Mouse (Mus musculus) kidney, adult 18-20 months (tissue): ENCODE measurements around the gene Prox2.

ENCODE experiments used
- DNase-seq: peaks from one replicate; pipeline ENCODE4 v3.0.0; 2021

Prox2 gene

DNA sequence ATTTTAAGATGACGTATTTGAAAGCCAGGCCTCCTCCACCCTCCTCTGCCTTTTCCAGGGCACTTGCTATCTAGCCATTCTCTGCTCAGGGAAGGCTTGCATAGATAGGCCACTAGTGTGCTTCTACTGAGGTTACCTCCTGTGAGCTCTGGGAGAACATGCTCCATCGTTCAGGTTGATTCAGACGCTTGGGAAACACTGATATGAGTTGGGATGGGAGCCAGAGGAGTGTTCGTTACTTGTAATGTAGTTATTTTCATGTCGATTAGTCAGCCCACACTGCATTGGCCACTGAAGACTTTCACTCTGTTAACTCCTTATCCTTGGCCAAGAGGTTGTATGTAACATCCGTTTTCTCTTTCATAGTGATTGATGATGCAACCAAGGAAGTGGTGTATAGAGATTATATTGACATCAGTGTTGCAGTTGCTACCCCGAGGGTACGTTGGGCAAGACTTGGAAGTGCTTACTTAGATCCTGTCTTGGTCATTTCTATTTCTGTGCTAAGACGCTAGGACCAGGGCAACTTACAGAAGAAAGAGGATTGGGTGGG lies 18.9 kb upstream of the Prox2 start:
- DNase-seq: no peak

DNA sequence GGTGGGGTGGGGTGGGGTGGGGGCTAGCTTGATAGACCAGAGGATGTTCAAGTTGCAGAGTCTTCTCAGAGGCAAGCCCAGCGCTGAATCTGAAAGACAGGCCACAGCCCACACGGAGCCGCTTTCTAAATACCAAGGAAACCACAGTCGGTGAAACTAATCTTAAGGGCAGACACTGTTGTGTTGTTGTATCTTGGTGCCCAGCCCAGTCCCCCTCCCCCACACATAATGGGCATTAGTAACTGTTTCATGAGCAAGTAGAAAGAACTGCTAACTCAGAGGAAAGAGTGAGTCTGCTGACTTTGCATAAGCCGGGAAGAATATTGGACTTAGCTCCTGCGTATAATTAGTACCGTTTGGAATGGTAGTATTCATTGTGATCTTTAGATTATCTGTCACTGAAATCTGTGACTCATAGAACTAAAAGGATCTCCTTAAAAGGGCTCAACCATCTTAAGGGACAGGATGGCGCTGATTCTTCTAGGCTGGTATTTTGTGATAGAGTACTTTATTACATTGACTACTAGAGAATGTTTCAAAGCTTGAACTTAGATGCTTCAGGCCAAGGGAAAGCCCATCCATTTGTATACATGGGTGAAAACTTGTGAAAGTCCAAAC lies 16.5 kb upstream of the Prox2 start:
- DNase-seq: peak; percentile 58

GRCm38 (mm10) chr12:85124751-85125150 lies 14.2 kb upstream of the Prox2 start:
- no peak for DNase-seq

DNA sequence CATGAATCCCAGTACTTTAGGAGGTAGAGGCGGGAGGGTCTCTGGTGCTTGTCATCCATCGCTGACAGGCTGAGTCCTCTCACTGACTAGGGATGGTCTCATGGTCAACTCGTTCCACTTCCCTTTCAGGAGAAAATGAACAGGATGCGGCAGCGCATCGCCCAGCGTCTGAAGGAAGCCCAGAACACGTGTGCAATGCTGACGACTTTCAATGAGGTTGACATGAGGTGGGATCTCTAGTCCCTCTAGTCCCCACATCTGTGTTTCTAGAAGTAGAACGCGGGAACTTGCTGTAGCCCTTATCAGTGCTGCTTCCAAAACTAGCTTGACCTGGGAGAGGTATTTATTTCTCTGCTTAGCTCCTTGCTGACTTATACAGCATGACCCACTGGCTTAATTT lies 13.1 kb upstream of the Prox2 start:
- DNase-seq: no peak

DNA sequence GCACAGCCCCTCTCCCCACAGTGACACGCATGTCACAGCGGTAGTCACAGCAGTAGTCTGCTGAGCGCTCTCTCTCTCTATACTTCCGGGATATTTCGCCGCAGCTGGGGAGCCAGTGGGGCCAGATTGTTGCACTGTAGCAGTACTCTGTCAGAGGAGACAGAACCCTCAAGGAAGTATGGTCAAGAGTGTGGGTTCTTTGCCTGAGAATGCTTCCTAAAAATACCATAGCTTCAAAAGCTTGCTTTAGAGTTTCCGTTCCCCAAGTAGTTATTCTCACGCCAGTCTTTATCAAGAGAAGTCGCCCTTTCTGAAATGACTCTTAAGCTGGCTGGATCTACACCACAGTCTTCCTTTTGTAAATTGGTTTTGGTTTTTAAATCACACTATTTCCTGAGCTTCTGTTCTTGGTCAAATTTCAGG lies 12.6 kb upstream of the Prox2 start:
- DNase-seq: no peak

DNA sequence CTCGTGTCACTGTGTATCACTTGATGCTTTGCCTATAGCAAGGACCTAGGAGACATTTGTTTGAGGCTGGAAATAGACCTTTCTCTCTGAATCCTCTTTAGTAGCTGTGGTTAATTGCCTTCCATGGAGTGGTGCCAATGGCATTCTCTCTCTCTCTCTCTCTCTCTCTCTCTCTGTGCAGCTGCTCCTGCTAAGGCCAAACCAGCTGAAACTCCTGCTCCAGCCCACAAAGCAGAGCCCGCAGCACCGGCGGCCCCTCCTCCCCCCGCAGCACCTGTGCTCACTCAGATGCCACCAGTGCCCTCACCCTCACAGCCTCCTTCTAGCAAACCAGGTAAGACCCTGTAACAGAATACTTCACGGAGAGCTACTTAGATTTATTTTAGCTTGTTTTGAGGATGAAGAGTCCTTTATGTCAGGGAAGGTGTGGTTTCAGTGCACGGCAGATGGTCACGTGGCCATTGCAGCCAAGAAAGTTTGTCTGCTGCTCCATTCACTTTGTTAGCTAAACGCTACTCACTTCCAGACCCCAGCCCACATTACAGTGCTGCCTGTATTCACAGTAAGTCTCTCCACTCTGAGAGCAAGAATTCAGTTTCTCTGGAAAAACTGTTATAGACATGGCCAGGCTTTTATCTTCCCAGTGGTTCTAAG lies 11.4 kb upstream of the Prox2 start:
- no peak for DNase-seq

GRCm38 (mm10) chr12:85115678-85116077 lies 5.1 kb upstream of the Prox2 start:
- DNase-seq: no peak

GRCm38 (mm10) chr12:85113917-85114316 lies 3.4 kb upstream of the Prox2 start:
- no peak for DNase-seq

- peak; percentile 37 for DNase-seq
These were observed 2.8 kb upstream of the Prox2 start for GRCm38 (mm10) chr12:85113337-85113736.

DNA sequence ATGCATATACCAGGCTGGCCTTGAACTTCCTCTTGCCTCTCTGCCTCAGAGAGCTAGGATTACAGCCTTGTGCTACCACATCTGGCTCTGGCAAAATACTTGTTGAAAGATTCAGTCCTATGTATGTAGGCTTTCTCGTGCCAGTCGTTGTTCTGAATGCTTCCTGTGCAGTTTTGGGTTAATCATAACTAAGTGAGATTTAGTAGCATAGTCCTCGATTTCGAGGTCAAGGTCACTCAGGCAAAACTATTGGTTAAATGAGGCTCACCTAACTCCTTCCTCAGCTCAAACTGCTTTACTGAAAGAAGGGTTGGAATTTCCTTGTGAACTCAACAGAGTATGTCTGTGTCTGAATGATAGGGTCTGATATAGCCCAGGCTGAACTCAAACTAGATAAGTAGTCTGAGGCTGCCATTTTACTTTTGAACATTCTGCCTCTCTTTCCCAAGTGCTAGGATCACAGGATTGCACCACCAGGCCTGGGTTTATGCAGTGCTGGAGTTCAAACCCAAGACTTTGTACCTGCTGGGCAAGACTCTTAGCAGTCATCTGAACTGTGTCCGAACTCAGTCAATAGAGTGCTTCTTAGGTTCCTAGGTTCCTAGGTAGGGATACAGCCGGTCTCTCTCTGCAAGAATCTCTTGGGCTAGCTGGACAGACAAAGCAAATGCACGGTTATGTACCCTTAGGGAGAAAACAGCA lies 2.1 kb upstream of the Prox2 start:
- no peak for DNase-seq

- peak; percentile 16 for DNase-seq
These were observed 405 bp downstream of the Prox2 start for GRCm38 (mm10) chr12:85110011-85110697.

DNA sequence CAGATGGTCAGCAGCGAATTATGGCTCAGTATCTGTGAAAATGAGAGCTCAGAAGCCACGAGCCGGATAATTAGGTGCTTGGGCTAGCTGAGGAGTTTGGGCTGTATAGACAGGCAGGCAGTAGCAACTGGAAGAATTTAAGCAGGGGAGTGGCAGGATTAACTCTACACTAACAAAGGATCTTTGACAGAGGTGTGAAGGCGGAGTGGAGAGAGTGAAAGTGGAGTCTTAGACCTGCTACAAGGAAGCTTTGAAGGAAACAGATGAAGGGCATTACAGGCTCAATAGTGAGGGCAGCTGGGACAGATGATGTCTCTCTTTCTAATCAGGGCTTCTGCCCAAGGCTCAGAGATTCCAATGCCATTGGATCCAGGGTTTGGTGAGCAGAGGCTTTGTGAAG lies 1.1 kb downstream of the Prox2 start:
- no peak for DNase-seq

DNA sequence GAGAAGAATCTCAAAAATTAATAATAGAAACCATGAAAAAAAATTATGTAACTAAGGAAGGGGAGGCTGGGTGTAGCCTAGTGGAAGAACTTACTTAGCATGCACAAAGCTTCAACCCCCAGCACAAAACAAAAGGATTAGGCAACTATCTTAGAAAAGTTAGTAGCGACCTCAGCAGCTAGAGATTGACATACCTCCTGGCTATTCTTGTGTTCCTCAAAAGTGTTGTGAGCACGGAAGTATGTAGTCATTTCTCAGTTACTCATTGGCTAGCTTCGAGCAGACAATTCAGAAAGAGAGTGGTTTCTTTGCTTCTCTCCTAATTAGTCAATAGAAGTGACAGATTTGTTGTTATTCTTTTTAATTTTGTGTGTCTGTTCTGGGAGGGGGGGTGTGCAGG lies 1.9 kb downstream of the Prox2 start:
- DNase-seq: no peak

DNA sequence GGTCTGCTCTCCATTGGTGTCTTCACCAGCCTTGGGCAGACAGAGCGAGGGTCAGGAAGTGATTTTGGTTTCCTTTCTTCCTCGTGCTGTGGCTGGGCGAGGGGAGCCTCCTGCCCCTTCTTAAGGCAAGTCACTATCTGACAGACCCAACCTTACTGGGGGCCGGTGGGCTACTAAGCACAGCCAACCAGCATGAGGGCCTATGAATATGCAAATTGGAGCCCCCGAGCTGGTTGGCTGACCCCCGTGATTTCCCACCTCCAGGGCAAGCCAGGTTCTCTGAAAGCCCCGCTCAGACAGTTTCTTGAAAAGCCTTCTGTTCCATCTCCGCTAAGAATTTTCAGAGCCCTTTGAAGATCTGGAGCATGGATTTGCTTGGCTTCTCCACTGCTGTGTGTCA lies 4.3 kb downstream of the Prox2 start:
- DNase-seq: no peak

DNA sequence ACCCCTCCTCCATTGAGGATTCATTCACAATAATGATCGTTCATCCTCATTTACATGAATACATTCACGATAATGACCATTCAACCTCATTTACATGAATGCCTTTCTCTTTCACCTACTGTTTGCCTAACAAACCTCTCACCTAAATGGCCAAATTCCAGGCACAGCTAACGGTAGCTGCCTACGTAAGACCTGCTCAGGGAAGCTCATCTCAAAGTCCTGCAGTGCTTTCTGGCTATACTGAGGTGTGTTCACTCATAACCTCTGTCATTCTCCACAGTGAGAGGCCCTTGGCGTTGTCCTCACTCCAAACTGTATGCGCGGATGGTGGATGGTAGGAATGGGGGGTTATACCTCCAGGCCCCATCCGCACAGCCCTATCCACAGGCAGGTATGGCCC lies 5.8 kb downstream of the Prox2 start:
- peak; percentile 32 for DNase-seq

- DNase-seq: peak; percentile 56
These were observed 7.5 kb downstream of the Prox2 start for GRCm38 (mm10) chr12:85103096-85103495.

DNA sequence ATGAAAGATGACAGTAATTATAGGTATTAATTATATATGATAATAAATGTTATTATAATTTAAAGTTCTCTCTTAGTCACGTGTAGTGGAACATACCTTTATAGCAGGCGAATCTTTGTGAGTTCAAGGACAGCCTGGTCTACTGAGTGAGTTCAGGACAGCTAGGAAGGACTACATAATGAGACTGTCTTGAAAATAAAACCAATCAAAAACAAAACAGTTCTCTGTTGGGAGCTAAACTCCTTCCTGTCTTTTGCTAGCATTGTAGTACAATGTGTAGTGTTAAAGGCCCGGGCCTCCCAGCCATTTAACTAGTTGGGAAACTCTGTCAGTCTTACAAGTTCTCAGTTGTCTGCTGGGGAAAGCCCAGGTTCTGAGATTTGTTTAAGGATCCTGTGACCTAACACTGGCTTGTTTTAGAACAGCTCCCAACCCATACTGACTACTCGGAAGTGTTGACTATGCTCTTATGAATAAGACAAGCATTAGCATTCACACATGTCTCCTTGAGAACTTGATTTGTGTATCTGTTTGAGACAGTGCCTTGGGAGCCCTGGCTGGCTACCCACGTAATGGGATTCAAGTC lies 8.9 kb downstream of the Prox2 start:
- DNase-seq: no peak

- DNase-seq: no peak
These were observed 9.6 kb downstream of the Prox2 start for GRCm38 (mm10) chr12:85101001-85101400.

- DNase-seq: no peak
These were observed 14.7 kb downstream of the Prox2 start for GRCm38 (mm10) chr12:85095859-85096258.

- DNase-seq: no peak
These were observed 15.4 kb downstream of the Prox2 start for GRCm38 (mm10) chr12:85095146-85095545.

DNA sequence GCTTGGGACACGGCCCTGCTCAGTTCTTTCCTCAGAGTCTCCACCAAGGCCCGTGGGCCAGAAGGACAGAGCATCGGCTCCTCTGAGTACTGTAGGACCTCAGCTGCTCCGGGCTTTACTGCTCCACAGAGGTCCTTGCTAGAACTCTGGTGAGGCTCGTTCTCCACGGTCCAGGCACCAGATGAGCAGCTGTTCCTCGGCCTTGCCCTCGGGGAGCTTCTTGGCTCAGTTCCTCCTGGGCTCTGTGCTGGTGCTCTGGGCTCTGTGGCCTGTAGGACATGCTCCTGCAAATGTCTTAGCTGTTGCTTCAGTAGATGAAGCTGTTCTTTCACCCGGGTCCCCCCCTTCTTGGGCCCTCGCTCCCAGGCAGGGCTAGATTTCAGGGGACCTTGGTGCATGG lies 15.9 kb downstream of the Prox2 start:
- DNase-seq: no peak

- DNase-seq: no peak
These were observed 16.5 kb downstream of the Prox2 start for GRCm38 (mm10) chr12:85094010-85094409.

DNA sequence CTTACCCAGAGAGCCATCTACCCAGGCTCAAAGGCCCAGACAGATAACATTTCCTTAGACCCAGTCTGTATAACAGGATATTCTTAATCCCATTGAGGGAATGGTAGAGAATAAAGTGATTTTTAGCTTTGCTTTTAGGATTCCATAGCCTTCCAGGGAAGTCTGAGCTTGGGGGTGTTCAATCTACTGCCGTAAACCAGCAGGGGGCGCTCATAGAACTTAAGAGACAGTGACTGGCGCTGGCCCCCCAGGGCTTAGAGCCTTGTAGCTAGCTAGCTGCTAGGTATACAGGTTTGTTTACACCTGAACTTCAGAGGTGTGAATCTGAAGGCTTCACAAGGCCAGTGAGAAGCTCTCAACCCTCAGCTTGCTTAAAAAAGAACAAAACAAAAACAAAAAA lies 18.3 kb downstream of the Prox2 start:
- peak; percentile 68 for DNase-seq
